Mouse (Mus musculus) neural tube, embryonic 15.5 days (tissue): ENCODE measurements around the gene Them7. TPM values are rescaled to one million over a fixed set of nuclear protein-coding genes. Genes with fewer than 3 reads are reported as not detected.

Experiments used
- ATAC-seq: fragments of 200-750 bp; cut with Nextera tagmentation; 2 replicates; pipeline ENCODE4 v1.8.0; 2017; ENCODE audit warnings: mild to moderate bottlenecking, moderate TSS enrichment, moderate library complexity; ENCODE audit not compliant: low FRiP score
- H3K27ac ChIP-seq: fragments of 300-500 bp; sonication (generic); replicated peaks from 2 replicates; pipeline ENCODE4 v1.5.1; 2015; ENCODE audit warnings: mild to moderate bottlenecking, inconsistent platforms
- H3K27me3 ChIP-seq: fragments of 300-500 bp; sonication (generic); replicated peaks from 2 replicates; pipeline ENCODE4 v1.6.1; 2015; ENCODE audit warnings: inconsistent platforms
- H3K36me3 ChIP-seq: fragments of 300-500 bp; sonication (generic); 2 replicates; pipeline ENCODE4 v1.6.1; 2015; ENCODE audit warnings: inconsistent platforms
- H3K4me1 ChIP-seq: fragments of 300-500 bp; sonication (generic); 2 replicates; pipeline ENCODE4 v1.6.1; 2015; ENCODE audit warnings: inconsistent platforms
- H3K4me2 ChIP-seq: fragments of 300-500 bp; sonication (generic); 2 replicates; pipeline ENCODE4 v1.6.1; 2015; ENCODE audit warnings: inconsistent platforms, mild to moderate bottlenecking, moderate library complexity
- H3K4me3 ChIP-seq: fragments of 300-500 bp; sonication (generic); replicated peaks from 2 replicates; pipeline ENCODE4 v1.5.1; 2015; ENCODE audit warnings: mild to moderate bottlenecking, inconsistent platforms
- H3K9ac ChIP-seq: fragments of 300-500 bp; sonication (generic); replicated peaks from 2 replicates; pipeline ENCODE4 v1.6.1; 2015; ENCODE audit warnings: mild to moderate bottlenecking, inconsistent platforms
- H3K9me3 ChIP-seq: fragments of 300-500 bp; sonication (generic); replicated peaks from 2 replicates; pipeline ENCODE4 v1.6.1; 2016; ENCODE audit warnings: inconsistent platforms
- WGBS: fragments of 180-500 bp; shearing (Covaris S2); methylation state at CpG from one replicate; pipeline ENCODE4 v1.1.7; 2015; ENCODE audit warnings: mixed read lengths; 5-methylcytosine and 5-hydroxymethylcytosine counted together
- polyA plus RNA-seq: library from polyadenylated mRNA; unstranded; fragments of >200 nt; fragmentation: Nextera tagmentation; extraction: Ambion mirVana; gene quantifications from 2 replicates; pipeline ENCODE4 v1.2.1, GENCODE M21; 2015

The Them7 gene
- polyA plus RNA-seq, 1 experiment from 2014 or later = 0.14 TPM

- Histone ChIP-seq H3K27ac (no peak overlapping the region), H3K9me3 (no peaks in the 10 kb centered on the region), H3K9ac (no peak overlapping the region), H3K36me3 (no peaks in the 10 kb centered on the region), H3K27me3 (0 out of 2 replicates have a peak, but pooled peaks cover 6% of the 10 kb centered on the region), H3K4me1 (0 out of 2 replicates have a peak, but pooled peaks cover 4% of the 10 kb centered on the region), H3K4me3 (no peak overlapping the region), H3K4me2 (no peak overlapping the region)
- no peak for ATAC-seq
- 38% methylated on average over 8 of the region's 8 CpGs for WGBS
Observed at GRCm38 (mm10) chr2:105215914-105216313, 8.2 kb upstream of the Them7 start.

- peaks cover 16% of the 10 kb centered on the region for H3K27me3 ChIP-seq
- ATAC-seq = no peak
- H3K4me1 ChIP-seq = peaks cover 8% of the 10 kb centered on the region
- H3K4me3 ChIP-seq = no peak overlapping the region
- 89% methylated on average over 5 of the region's 5 CpGs for WGBS
- no peak overlapping the region for H3K27ac ChIP-seq
- H3K36me3 ChIP-seq = no peaks in the 10 kb centered on the region
- H3K9me3 ChIP-seq = no peaks in the 10 kb centered on the region
- no peak overlapping the region for H3K4me2 ChIP-seq
- H3K9ac ChIP-seq = no peak overlapping the region
Observed at GRCm38 (mm10) chr2:105219229-105219628, 4.9 kb upstream of the Them7 start.

- peaks cover 15% of the 10 kb centered on the region for H3K27me3 ChIP-seq
- WGBS = 78% methylated on average over 8 of the region's 8 CpGs
- no peaks in the 10 kb centered on the region for H3K9me3 ChIP-seq
- no peak overlapping the region for H3K4me2 ChIP-seq
- H3K27ac ChIP-seq = no peak overlapping the region
- no peak overlapping the region for H3K4me3 ChIP-seq
- no peaks in the 10 kb centered on the region for H3K36me3 ChIP-seq
- no peak for ATAC-seq
- no peak overlapping the region for H3K9ac ChIP-seq
- peaks cover 13% of the 10 kb centered on the region for H3K4me1 ChIP-seq
Observed at GRCm38 (mm10) chr2:105219664-105220063, 4.5 kb upstream of the Them7 start.

- Histone ChIP-seq H3K4me3 (no peak overlapping the region), H3K4me1 (peaks cover 14% of the 10 kb centered on the region), H3K9ac (no peak overlapping the region), H3K27ac (no peak overlapping the region), H3K27me3 (peaks cover 20% of the 10 kb centered on the region), H3K4me2 (no peak overlapping the region), H3K36me3 (no peaks in the 10 kb centered on the region), H3K9me3 (no peaks in the 10 kb centered on the region)
- 46% methylated on average over 9 of the region's 9 CpGs for WGBS
- no peak for ATAC-seq
Observed at GRCm38 (mm10) chr2:105220738-105221303, 3.3 kb upstream of the Them7 start.

GRCm38 (mm10) chr2:105223606-105224005, 514 bp upstream of the Them7 start:
- Histone ChIP-seq H3K9me3 (no peaks in the 10 kb centered on the region), H3K36me3 (no peaks in the 10 kb centered on the region), H3K4me1 (peaks cover 14% of the 10 kb centered on the region), H3K4me2 (no peak overlapping the region), H3K4me3 (no peak overlapping the region), H3K27me3 (peaks cover 35% of the 10 kb centered on the region), H3K27ac (no peak overlapping the region), H3K9ac (no peak overlapping the region)
- no peak for ATAC-seq
- 94% methylated on average over 11 of the region's 11 CpGs for WGBS

GRCm38 (mm10) chr2:105224987-105225375, 861 bp downstream of the Them7 start:
- Histone ChIP-seq H3K4me2 (peak overlapping the region; percentile 59; the same call in 1 of the 2 replicates), H3K27me3 (peaks cover 35% of the 10 kb centered on the region)
- no peak for ATAC-seq

GRCm38 (mm10) chr2:105226297-105226958, 2.3 kb downstream of the Them7 start:
- no peak overlapping the region for H3K4me3 ChIP-seq
- 73% methylated on average over 7 of the region's 7 CpGs for WGBS
- no peaks in the 10 kb centered on the region for H3K9me3 ChIP-seq
- no peak overlapping the region for H3K27ac ChIP-seq
- H3K27me3 ChIP-seq = peaks cover 36% of the 10 kb centered on the region
- ATAC-seq = no peak
- H3K4me1 ChIP-seq = peaks cover 10% of the 10 kb centered on the region
- H3K4me2 ChIP-seq = no peak overlapping the region
- no peaks in the 10 kb centered on the region for H3K36me3 ChIP-seq
- H3K9ac ChIP-seq = no peak overlapping the region

More at GRCm38 (mm10) chr2:105224987-105225375, 861 bp downstream of the Them7 start:
- Histone ChIP-seq H3K9me3 (no peaks in the 10 kb centered on the region), H3K4me3 (no peak overlapping the region), H3K36me3 (no peaks in the 10 kb centered on the region), H3K9ac (no peak overlapping the region), H3K27ac (no peak overlapping the region), H3K4me1 (peaks cover 14% of the 10 kb centered on the region)
- WGBS = 59% methylated on average over 3 of the region's 3 CpGs

- Histone ChIP-seq H3K27ac (no peak overlapping the region), H3K36me3 (no peaks in the 10 kb centered on the region), H3K4me1 (peaks cover 10% of the 10 kb centered on the region), H3K4me3 (no peak overlapping the region), H3K9ac (no peak overlapping the region), H3K9me3 (no peaks in the 10 kb centered on the region), H3K27me3 (peaks cover 34% of the 10 kb centered on the region), H3K4me2 (no peak overlapping the region)
- no peak for ATAC-seq
- WGBS = 81% methylated on average over 2 of the region's 2 CpGs
Observed at GRCm38 (mm10) chr2:105228416-105228815, 4.3 kb downstream of the Them7 start.

GRCm38 (mm10) chr2:105230333-105230732, 6.2 kb downstream of the Them7 start:
- Histone ChIP-seq H3K4me3 (no peak overlapping the region), H3K9me3 (no peaks in the 10 kb centered on the region), H3K4me2 (no peak overlapping the region), H3K27me3 (peaks cover 23% of the 10 kb centered on the region), H3K4me1 (no peaks in the 10 kb centered on the region), H3K36me3 (no peaks in the 10 kb centered on the region), H3K27ac (no peak overlapping the region), H3K9ac (no peak overlapping the region)
- ATAC-seq = peak; percentile 75
- WGBS = 4% methylated on average over 1 of the region's 1 CpGs

GRCm38 (mm10) chr2:105232386-105232785, 8.3 kb downstream of the Them7 start:
- Histone ChIP-seq H3K9ac (no peak overlapping the region), H3K36me3 (no peaks in the 10 kb centered on the region), H3K4me2 (no peak overlapping the region), H3K9me3 (no peaks in the 10 kb centered on the region), H3K27ac (no peak overlapping the region), H3K4me3 (no peak overlapping the region), H3K27me3 (peaks cover 6% of the 10 kb centered on the region; the same call in 1 of the 2 replicates), H3K4me1 (no peaks in the 10 kb centered on the region)
- no peak for ATAC-seq
- WGBS = 64% methylated on average over 4 of the region's 4 CpGs

- H3K9ac ChIP-seq = no peak overlapping the region
- no peak overlapping the region for H3K27ac ChIP-seq
- no peak for ATAC-seq
- H3K27me3 ChIP-seq = 0 out of 2 replicates have a peak, but pooled peaks cover 4% of the 10 kb centered on the region
- no peaks in the 10 kb centered on the region for H3K4me1 ChIP-seq
- H3K36me3 ChIP-seq = no peaks in the 10 kb centered on the region
- H3K4me2 ChIP-seq = no peak overlapping the region
- no peak overlapping the region for H3K4me3 ChIP-seq
- 73% methylated on average over 6 of the region's 6 CpGs for WGBS
- H3K9me3 ChIP-seq = no peaks in the 10 kb centered on the region
Observed at GRCm38 (mm10) chr2:105234278-105234677, 10.2 kb downstream of the Them7 start.

- Histone ChIP-seq H3K4me2 (no peak overlapping the region), H3K36me3 (no peaks in the 10 kb centered on the region), H3K9ac (no peak overlapping the region), H3K4me1 (no peaks in the 10 kb centered on the region), H3K9me3 (no peaks in the 10 kb centered on the region), H3K27ac (no peak overlapping the region), H3K4me3 (no peak overlapping the region), H3K27me3 (no peaks in the 10 kb centered on the region)
- 42% methylated on average over 12 of the region's 12 CpGs for WGBS
- no peak for ATAC-seq
Observed at GRCm38 (mm10) chr2:105235380-105236115, 11.4 kb downstream of the Them7 start.
